Mouse (Mus musculus): ENCODE measurements around the gene Naip1. TPM values are rescaled to one million over a fixed set of nuclear protein-coding genes. Genes with fewer than 3 reads are reported as not detected.
"Not testable (repeated sequence)": the region's sequence is repeated elsewhere in the genome, so short reads cannot be mapped to it uniquely, and the experiment has no call there.

The Naip1 gene
- polyA plus RNA-seq, 1 experiment from 2014 or later, result not detected

DNA sequence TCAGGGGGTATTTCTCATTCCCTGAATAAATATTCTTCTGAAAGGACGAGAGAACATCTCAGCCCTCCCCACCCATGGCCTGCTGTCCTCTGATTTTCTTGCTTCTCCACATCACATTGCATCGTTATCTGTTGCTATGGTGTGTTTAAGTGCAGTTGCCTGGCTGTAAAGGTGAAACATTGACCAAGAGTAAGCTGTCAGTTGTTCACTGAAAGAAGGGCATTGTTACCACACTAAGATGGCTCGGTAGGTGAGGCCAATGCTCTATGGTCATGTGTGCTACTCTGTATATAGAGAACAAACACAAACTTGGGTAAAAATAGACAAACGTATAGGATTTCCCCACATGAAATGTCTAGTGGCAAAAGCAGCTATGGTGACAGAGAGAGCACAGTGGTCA lies 42.8 kb downstream of the Naip1 start:
- H3K36me3 ChIP-seq (ENCODE audit: control insufficient read depth, insufficient read depth, low read length), result no peaks in the 10 kb centered on the region
- H3K27me3 ChIP-seq (replicated peaks; ENCODE audit: control insufficient read depth, insufficient read depth, low read length), result no peaks in the 10 kb centered on the region
- DNase-seq (ENCODE audit: low spot score) (no peak), ATAC-seq (no peak)
- H3K9ac ChIP-seq (ENCODE audit: low read length), result no peak overlapping the region
- H3K4me1 ChIP-seq (ENCODE audit: control insufficient read depth, insufficient read depth, low read length), result no peaks in the 10 kb centered on the region
- WGBS, result 78% methylated on average over 4 of the region's 4 CpGs
- H3K4me3 ChIP-seq (ENCODE audit: low read depth, low read length), result no peak overlapping the region
- no peak overlapping the region for H3K4me2 ChIP-seq (ENCODE audit: low read length)
- no peaks in the 10 kb centered on the region for H3K9me3 ChIP-seq (replicated peaks; ENCODE audit: control insufficient read depth, low read length)
- no peak overlapping the region for H3K27ac ChIP-seq (ENCODE audit: low read depth, low read length)

- no peak overlapping the region for H3K4me3 ChIP-seq (ENCODE audit: low read depth, low read length)
- 93% methylated on average over 5 of the region's 5 CpGs for WGBS
- H3K27ac ChIP-seq (ENCODE audit: low read depth, low read length), result no peak overlapping the region
- ATAC-seq, result no peak
- H3K9me3 ChIP-seq (replicated peaks; ENCODE audit: control insufficient read depth, low read length), result no peaks in the 10 kb centered on the region
- H3K9ac ChIP-seq (ENCODE audit: low read length), result no peak overlapping the region
- no peak overlapping the region for H3K4me2 ChIP-seq (ENCODE audit: low read length)
- no peaks in the 10 kb centered on the region for H3K4me1 ChIP-seq (ENCODE audit: control insufficient read depth, insufficient read depth, low read length)
- H3K36me3 ChIP-seq (ENCODE audit: control insufficient read depth, insufficient read depth, low read length), result no peaks in the 10 kb centered on the region
- no peaks in the 10 kb centered on the region for H3K27me3 ChIP-seq (replicated peaks; ENCODE audit: control insufficient read depth, insufficient read depth, low read length)
- DNase-seq (ENCODE audit: low spot score), result no peak
Measured at GRCm38 (mm10) chr13:100409181-100409580, 43.5 kb downstream of the Naip1 start.

- H3K27ac ChIP-seq (ENCODE audit: low read depth, low read length), result no peak overlapping the region
- DNase-seq (ENCODE audit: low spot score), result no peak
- ATAC-seq, result no peak
- H3K4me3 ChIP-seq (ENCODE audit: low read depth, low read length), result no peak overlapping the region
- H3K27me3 ChIP-seq (replicated peaks; ENCODE audit: control insufficient read depth, insufficient read depth, low read length), result no peaks in the 10 kb centered on the region
- H3K9me3 ChIP-seq (replicated peaks; ENCODE audit: control insufficient read depth, low read length), result no peaks in the 10 kb centered on the region
- WGBS, result 90% methylated on average over 7 of the region's 7 CpGs
- no peak overlapping the region for H3K4me2 ChIP-seq (ENCODE audit: low read length)
- H3K36me3 ChIP-seq (ENCODE audit: control insufficient read depth, insufficient read depth, low read length), result no peaks in the 10 kb centered on the region
- no peaks in the 10 kb centered on the region for H3K4me1 ChIP-seq (ENCODE audit: control insufficient read depth, insufficient read depth, low read length)
- no peak overlapping the region for H3K9ac ChIP-seq (ENCODE audit: low read length)
Measured at GRCm38 (mm10) chr13:100408242-100408641, 44.4 kb downstream of the Naip1 start.

- ATAC-seq; H3K36me3 ChIP-seq (ENCODE audit: control insufficient read depth, insufficient read depth, low read length); H3K27me3 ChIP-seq (replicated peaks; ENCODE audit: control insufficient read depth, insufficient read depth, low read length); H3K4me2 ChIP-seq (ENCODE audit: low read length); H3K9me3 ChIP-seq (replicated peaks; ENCODE audit: control insufficient read depth, low read length); DNase-seq (ENCODE audit: low spot score); H3K4me1 ChIP-seq (ENCODE audit: control insufficient read depth, insufficient read depth, low read length); H3K27ac ChIP-seq (ENCODE audit: low read depth, low read length); H3K4me3 ChIP-seq (ENCODE audit: low read depth, low read length); H3K9ac ChIP-seq (ENCODE audit: low read length): not testable (repeated sequence)
- 81% methylated on average over 7 of the region's 7 CpGs for WGBS
Measured at GRCm38 (mm10) chr13:100402930-100403637, 49.6 kb downstream of the Naip1 start.

DNA sequence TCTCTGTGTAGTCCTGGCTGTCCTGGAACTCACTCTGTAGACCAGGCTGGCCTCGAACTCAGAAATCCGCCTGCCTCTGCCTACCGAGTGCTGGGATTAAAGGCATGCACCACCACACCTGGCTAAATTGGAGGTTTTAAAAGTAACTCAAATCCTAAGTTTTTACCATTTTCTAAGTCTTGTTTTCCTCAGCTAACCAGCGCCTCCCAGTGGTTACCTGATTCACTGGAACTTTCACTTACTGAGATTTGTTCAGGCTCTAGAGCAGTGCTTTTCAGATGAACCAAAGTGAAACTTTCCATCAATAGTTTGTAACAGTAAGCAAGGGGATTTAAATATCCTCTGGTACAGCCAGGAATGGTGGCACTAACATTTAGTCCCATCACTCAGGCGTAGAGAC lies 61.6 kb downstream of the Naip1 start:
- H3K27ac ChIP-seq (ENCODE audit: low read depth, low read length); H3K4me3 ChIP-seq (ENCODE audit: low read depth, low read length); H3K36me3 ChIP-seq (ENCODE audit: control insufficient read depth, insufficient read depth, low read length); ATAC-seq; H3K27me3 ChIP-seq (replicated peaks; ENCODE audit: control insufficient read depth, insufficient read depth, low read length); H3K4me2 ChIP-seq (ENCODE audit: low read length); H3K9ac ChIP-seq (ENCODE audit: low read length); H3K9me3 ChIP-seq (replicated peaks; ENCODE audit: control insufficient read depth, low read length); H3K4me1 ChIP-seq (ENCODE audit: control insufficient read depth, insufficient read depth, low read length): not testable (repeated sequence)
- peak; percentile 35 for DNase-seq (ENCODE audit: low spot score)
- 26% methylated on average over 5 of the region's 5 CpGs for WGBS

- Histone ChIP-seq H3K9me3 (replicated peaks; ENCODE audit: control insufficient read depth, low read length) (no peaks in the 10 kb centered on the region; the same call in 1 of the 2 replicates), H3K4me1 (ENCODE audit: control insufficient read depth, insufficient read depth, low read length) (no peaks in the 10 kb centered on the region), H3K27me3 (replicated peaks; ENCODE audit: control insufficient read depth, insufficient read depth, low read length) (no peaks in the 10 kb centered on the region), H3K27ac (ENCODE audit: low read depth, low read length) (no peak overlapping the region), H3K4me2 (ENCODE audit: low read length) (no peak overlapping the region), H3K9ac (ENCODE audit: low read length) (no peak overlapping the region), H3K36me3 (ENCODE audit: control insufficient read depth, insufficient read depth, low read length) (no peaks in the 10 kb centered on the region), H3K4me3 (ENCODE audit: low read depth, low read length) (no peak overlapping the region)
- ATAC-seq (no peak), DNase-seq (ENCODE audit: low spot score) (no peak)
- WGBS, result 96% methylated on average over 1 of the region's 1 CpGs
Measured at GRCm38 (mm10) chr13:100370536-100370935, 82.1 kb downstream of the Naip1 start.

Other genes starting within 250 kb of the Naip1 start
- 0.03 and 0.14 TPM in 2 replicates for gene Naip5, start 206.5 kb downstream of the Naip1 start, polyA plus RNA-seq (2014; fragmentation: Nextera tagmentation; extraction: Ambion mirVana)
- gene Naip6, start 135.2 kb downstream of the Naip1 start, polyA plus RNA-seq (2014; fragmentation: Nextera tagmentation; extraction: Ambion mirVana), result not detected in 2 replicates
- gene Gtf2h2, start 39.7 kb upstream of the Naip1 start, polyA plus RNA-seq (2014; fragmentation: Nextera tagmentation; extraction: Ambion mirVana), result 63.0 and 64.8 TPM in 2 replicates
- 5.6 and 10.5 TPM in 2 replicates for gene Ocln, start 99.8 kb upstream of the Naip1 start, polyA plus RNA-seq (2014; fragmentation: Nextera tagmentation; extraction: Ambion mirVana)
- gene Marveld2, start 164.1 kb upstream of the Naip1 start, polyA plus RNA-seq (2014; fragmentation: Nextera tagmentation; extraction: Ambion mirVana), result 1.2 and 1.8 TPM in 2 replicates
- gene Ak6, start 198.1 kb upstream of the Naip1 start, polyA plus RNA-seq (2014; fragmentation: Nextera tagmentation; extraction: Ambion mirVana), result 380 and 419 TPM in 2 replicates
- 24.0 and 25.4 TPM in 2 replicates for gene Rad17, start 198.2 kb upstream of the Naip1 start, polyA plus RNA-seq (2014; fragmentation: Nextera tagmentation; extraction: Ambion mirVana)
- 23.4 and 29.8 TPM in 2 replicates for gene Taf9, start 198.7 kb upstream of the Naip1 start, polyA plus RNA-seq (2014; fragmentation: Nextera tagmentation; extraction: Ambion mirVana)
- 1.2 and 1.4 TPM in 2 replicates for gene Ccdc125, start 216.8 kb upstream of the Naip1 start, polyA plus RNA-seq (2014; fragmentation: Nextera tagmentation; extraction: Ambion mirVana)

All from forebrain, embryonic 14.5 days (tissue).